Mouse (Mus musculus): Measurements from ENCODE around the gene Grip1. TPM values are rescaled to one million over a fixed set of nuclear protein-coding genes. Genes with fewer than 3 reads are reported as not detected.

The Grip1 gene
- polyA plus RNA-seq, 1 experiment from 2014 or later: 4.3 TPM

DNA sequence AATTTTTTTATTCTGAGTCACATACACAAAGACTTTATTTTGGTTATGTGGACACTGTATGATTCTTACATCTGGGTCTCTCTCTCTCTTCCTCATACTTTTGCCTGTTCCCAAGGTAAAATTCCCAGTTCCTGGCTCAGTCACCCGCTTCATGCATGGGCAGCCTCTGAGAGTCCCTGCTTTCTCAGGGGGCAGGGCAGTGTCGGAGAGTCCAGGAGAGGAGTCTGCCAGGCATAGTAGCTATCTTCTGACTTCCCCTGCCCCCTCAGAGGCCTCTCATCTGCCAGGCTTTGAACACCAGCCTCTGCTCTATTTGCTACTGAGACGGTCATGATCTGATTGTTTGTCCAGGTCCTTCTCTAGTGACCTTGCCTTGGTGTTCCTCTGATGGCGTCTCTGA is 175.0 kb downstream of the Grip1 start:
- H3K4me1 ChIP-seq (ENCODE audit: control insufficient read depth, insufficient read depth, low read length): no peaks in the 10 kb centered on the region
- H3K9me3 ChIP-seq (ENCODE audit: control insufficient read depth, low read depth, low read length): no peaks in the 10 kb centered on the region
- no peak overlapping the region for H3K9ac ChIP-seq (replicated peaks; ENCODE audit: low read depth, low read length)
- H3K27ac ChIP-seq (ENCODE audit: low read length): no peak overlapping the region
- no peaks in the 10 kb centered on the region for H3K27me3 ChIP-seq (ENCODE audit: control insufficient read depth, insufficient read depth, low read length)
- H3K4me2 ChIP-seq (replicated peaks; ENCODE audit: low read depth, low read length): no peak overlapping the region
- no peak overlapping the region for H3K4me3 ChIP-seq (ENCODE audit: low read depth, low read length)
- H3K36me3 ChIP-seq (ENCODE audit: control insufficient read depth, insufficient read depth, low read length): no peaks in the 10 kb centered on the region
- ATAC-seq (ENCODE audit: insufficient number of reproducible peaks, insufficient read depth, low FRiP score, low read depth): no peak
- WGBS: 77% methylated on average over 4 of the region's 4 CpGs

- ATAC-seq (ENCODE audit: insufficient number of reproducible peaks, insufficient read depth, low FRiP score, low read depth): no peak
- whole genome bisulfite sequencing: 72% methylated on average over 5 of the region's 5 CpGs
- no peak overlapping the region for H3K4me3 ChIP-seq (ENCODE audit: low read depth, low read length)
- no peak overlapping the region for H3K4me2 ChIP-seq (replicated peaks; ENCODE audit: low read depth, low read length)
- no peaks in the 10 kb centered on the region for H3K4me1 ChIP-seq (ENCODE audit: control insufficient read depth, insufficient read depth, low read length)
- H3K9me3 ChIP-seq (ENCODE audit: control insufficient read depth, low read depth, low read length): no peaks in the 10 kb centered on the region
- H3K36me3 ChIP-seq (ENCODE audit: control insufficient read depth, insufficient read depth, low read length): no peaks in the 10 kb centered on the region
- no peak overlapping the region for H3K9ac ChIP-seq (replicated peaks; ENCODE audit: low read depth, low read length)
- H3K27ac ChIP-seq (ENCODE audit: low read length): no peak overlapping the region
- H3K27me3 ChIP-seq (ENCODE audit: control insufficient read depth, insufficient read depth, low read length): no peaks in the 10 kb centered on the region
These were observed 176.8 kb downstream of the Grip1 start for GRCm38 (mm10) chr10:119630401-119630800.

DNA sequence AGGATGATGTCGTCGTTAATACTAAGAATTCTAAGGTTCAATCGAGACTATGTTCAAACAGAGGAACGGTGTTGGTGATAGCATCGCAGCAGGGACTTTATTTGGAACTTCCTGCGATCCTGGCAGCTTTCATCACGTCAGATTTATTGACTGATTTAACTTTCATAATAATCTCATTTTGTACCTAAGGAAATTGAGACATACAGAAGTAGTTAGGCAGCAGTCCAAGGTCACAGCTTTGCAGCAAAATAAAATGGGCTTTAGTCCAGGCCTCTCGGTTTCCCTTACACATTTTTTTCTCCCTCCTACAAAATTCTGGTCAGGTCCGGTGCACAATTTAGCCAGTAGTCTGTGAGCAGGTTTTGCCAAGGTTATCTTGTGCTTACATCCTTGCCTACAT is 178.3 kb downstream of the Grip1 start:
- Histone ChIP-seq H3K4me1 (ENCODE audit: control insufficient read depth, insufficient read depth, low read length) (no peaks in the 10 kb centered on the region), H3K27me3 (ENCODE audit: control insufficient read depth, insufficient read depth, low read length) (no peaks in the 10 kb centered on the region), H3K9me3 (ENCODE audit: control insufficient read depth, low read depth, low read length) (no peaks in the 10 kb centered on the region), H3K9ac (replicated peaks; ENCODE audit: low read depth, low read length) (no peak overlapping the region), H3K27ac (ENCODE audit: low read length) (no peak overlapping the region), H3K4me2 (replicated peaks; ENCODE audit: low read depth, low read length) (no peak overlapping the region), H3K36me3 (ENCODE audit: control insufficient read depth, insufficient read depth, low read length) (no peaks in the 10 kb centered on the region), H3K4me3 (ENCODE audit: low read depth, low read length) (no peak overlapping the region)
- ATAC-seq (ENCODE audit: insufficient number of reproducible peaks, insufficient read depth, low FRiP score, low read depth): no peak
- WGBS: 61% methylated on average over 9 of the region's 9 CpGs

DNA sequence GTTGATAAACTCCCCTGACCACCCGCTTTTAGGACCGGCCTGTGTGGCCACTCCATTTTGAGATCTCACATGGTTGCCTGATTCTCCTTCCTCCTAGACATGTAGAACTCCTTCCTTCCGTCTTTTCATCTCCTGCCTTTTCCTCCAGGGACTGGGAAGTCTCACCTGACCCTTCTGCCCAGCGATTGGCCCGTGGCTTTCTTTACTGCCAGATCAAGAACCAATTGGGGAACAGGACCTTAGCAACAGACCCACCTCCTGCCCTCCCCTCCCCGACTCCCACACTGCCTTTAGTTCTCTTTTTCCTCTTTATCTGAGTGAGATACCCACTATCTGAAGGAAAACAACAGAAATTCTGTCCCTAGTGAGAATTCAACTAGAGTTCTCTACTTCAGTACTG is 180.9 kb downstream of the Grip1 start:
- peak overlapping the region; percentile 1; the same call in 1 of the 2 replicates for H3K4me3 ChIP-seq (ENCODE audit: low read depth, low read length)

DNA sequence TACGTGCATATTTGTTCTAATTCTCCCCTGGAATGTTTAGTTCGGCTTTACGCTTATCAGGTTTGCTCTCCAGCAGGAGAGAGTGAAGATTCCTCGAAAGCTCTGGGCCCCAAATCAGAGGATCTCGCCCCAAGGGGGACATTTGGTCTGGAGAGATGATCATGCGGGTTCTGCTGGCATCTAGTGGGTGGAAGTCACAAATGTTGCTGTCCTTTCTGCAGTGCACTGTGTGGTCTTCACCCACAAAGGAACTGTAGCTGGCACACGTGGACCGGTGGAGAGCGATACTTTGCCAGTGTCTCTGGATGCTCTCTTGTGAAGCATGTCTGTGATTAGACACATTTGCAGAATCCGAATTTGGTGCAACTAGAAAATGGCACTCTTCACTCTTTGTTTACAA is 186.9 kb downstream of the Grip1 start:
- Histone ChIP-seq H3K4me3 (ENCODE audit: low read depth, low read length) (no peak overlapping the region), H3K27ac (ENCODE audit: low read length) (no peak overlapping the region), H3K36me3 (ENCODE audit: control insufficient read depth, insufficient read depth, low read length) (no peaks in the 10 kb centered on the region), H3K27me3 (ENCODE audit: control insufficient read depth, insufficient read depth, low read length) (no peaks in the 10 kb centered on the region), H3K4me1 (ENCODE audit: control insufficient read depth, insufficient read depth, low read length) (0 out of 2 replicates have a peak, but pooled peaks cover 5% of the 10 kb centered on the region), H3K4me2 (replicated peaks; ENCODE audit: low read depth, low read length) (no peak overlapping the region), H3K9ac (replicated peaks; ENCODE audit: low read depth, low read length) (no peak overlapping the region), H3K9me3 (ENCODE audit: control insufficient read depth, low read depth, low read length) (no peaks in the 10 kb centered on the region)
- WGBS: 67% methylated on average over 10 of the region's 10 CpGs
- ATAC-seq (ENCODE audit: insufficient number of reproducible peaks, insufficient read depth, low FRiP score, low read depth): no peak

More for the DNA sequence above, 180.9 kb downstream of the Grip1 start:
- ATAC-seq (ENCODE audit: insufficient number of reproducible peaks, insufficient read depth, low FRiP score, low read depth): peak; percentile 90
- H3K36me3 ChIP-seq (ENCODE audit: control insufficient read depth, insufficient read depth, low read length): no peaks in the 10 kb centered on the region
- no peak overlapping the region for H3K9ac ChIP-seq (replicated peaks; ENCODE audit: low read depth, low read length)
- H3K4me2 ChIP-seq (replicated peaks; ENCODE audit: low read depth, low read length): 0 out of 2 replicates have a peak overlapping the region, but pooled peaks have one; percentile 10
- WGBS: 55% methylated on average over 6 of the region's 6 CpGs
- H3K27ac ChIP-seq (ENCODE audit: low read length): no peak overlapping the region
- 0 out of 2 replicates have a peak, but pooled peaks cover 5% of the 10 kb centered on the region for H3K4me1 ChIP-seq (ENCODE audit: control insufficient read depth, insufficient read depth, low read length)
- no peaks in the 10 kb centered on the region for H3K9me3 ChIP-seq (ENCODE audit: control insufficient read depth, low read depth, low read length)
- no peaks in the 10 kb centered on the region for H3K27me3 ChIP-seq (ENCODE audit: control insufficient read depth, insufficient read depth, low read length)

GRCm38 (mm10) chr10:119641011-119641410 is 187.4 kb downstream of the Grip1 start:
- Histone ChIP-seq H3K4me3 (ENCODE audit: low read depth, low read length) (no peak overlapping the region), H3K27ac (ENCODE audit: low read length) (no peak overlapping the region), H3K27me3 (ENCODE audit: control insufficient read depth, insufficient read depth, low read length) (no peaks in the 10 kb centered on the region), H3K9ac (replicated peaks; ENCODE audit: low read depth, low read length) (no peak overlapping the region), H3K36me3 (ENCODE audit: control insufficient read depth, insufficient read depth, low read length) (no peaks in the 10 kb centered on the region), H3K9me3 (ENCODE audit: control insufficient read depth, low read depth, low read length) (no peaks in the 10 kb centered on the region), H3K4me1 (ENCODE audit: control insufficient read depth, insufficient read depth, low read length) (0 out of 2 replicates have a peak, but pooled peaks cover 5% of the 10 kb centered on the region), H3K4me2 (replicated peaks; ENCODE audit: low read depth, low read length) (no peak overlapping the region)
- 73% methylated on average over 12 of the region's 12 CpGs for WGBS
- ATAC-seq (ENCODE audit: insufficient number of reproducible peaks, insufficient read depth, low FRiP score, low read depth): no peak

GRCm38 (mm10) chr10:119644289-119644688 is 190.7 kb downstream of the Grip1 start:
- Histone ChIP-seq H3K27ac (ENCODE audit: low read length) (no peak overlapping the region), H3K4me3 (ENCODE audit: low read depth, low read length) (no peak overlapping the region), H3K27me3 (ENCODE audit: control insufficient read depth, insufficient read depth, low read length) (no peaks in the 10 kb centered on the region), H3K4me1 (ENCODE audit: control insufficient read depth, insufficient read depth, low read length) (no peaks in the 10 kb centered on the region), H3K9me3 (ENCODE audit: control insufficient read depth, low read depth, low read length) (no peaks in the 10 kb centered on the region), H3K36me3 (ENCODE audit: control insufficient read depth, insufficient read depth, low read length) (no peaks in the 10 kb centered on the region), H3K4me2 (replicated peaks; ENCODE audit: low read depth, low read length) (no peak overlapping the region), H3K9ac (replicated peaks; ENCODE audit: low read depth, low read length) (no peak overlapping the region)
- WGBS: 44% methylated on average over 5 of the region's 5 CpGs
- no peak for ATAC-seq (ENCODE audit: insufficient number of reproducible peaks, insufficient read depth, low FRiP score, low read depth)

DNA sequence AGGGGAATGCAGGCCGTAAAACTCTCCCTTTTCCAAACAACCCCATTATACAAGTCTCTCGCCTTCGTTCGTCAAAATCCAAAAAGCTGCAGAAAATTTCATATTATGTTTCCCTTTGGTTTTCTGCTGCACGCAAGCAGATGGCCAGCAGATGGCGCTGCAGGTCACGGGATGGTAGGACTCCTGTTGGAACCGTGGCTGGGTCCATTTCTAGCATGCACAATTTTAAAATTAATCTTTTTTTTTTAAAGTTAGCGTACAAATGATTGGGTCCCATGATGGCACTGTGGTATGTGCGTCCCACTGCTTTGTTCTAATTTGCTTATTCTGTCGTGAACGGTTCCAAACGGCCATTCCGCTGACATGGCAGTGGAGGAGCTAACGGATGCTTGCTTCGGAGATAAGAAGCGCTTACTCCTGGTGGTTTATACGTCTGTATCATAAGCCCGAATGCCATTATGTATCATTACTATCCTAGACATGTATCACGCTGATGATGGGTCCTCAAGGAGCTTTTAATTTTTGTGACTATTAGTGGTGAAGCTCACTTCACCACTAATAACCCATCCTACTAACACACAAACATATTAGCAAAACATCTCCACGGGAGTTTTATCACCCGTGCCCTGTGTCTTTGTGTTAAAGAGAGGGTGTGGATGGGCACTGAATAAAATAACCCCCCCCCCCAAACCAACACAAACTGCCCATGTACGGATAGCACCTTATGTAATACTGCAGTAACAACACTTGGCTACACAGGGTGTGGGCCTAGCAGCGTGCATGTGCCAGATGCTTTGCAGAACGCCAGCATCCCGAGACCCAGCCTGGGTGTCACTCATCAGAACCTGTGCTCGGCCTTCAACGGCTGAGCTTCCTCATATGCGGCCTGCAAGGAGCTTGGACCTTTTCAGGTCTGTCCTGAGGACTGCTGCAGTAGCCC is 193.1 kb downstream of the Grip1 start:
- H3K36me3 ChIP-seq (ENCODE audit: control insufficient read depth, insufficient read depth, low read length): no peaks in the 10 kb centered on the region
- no peak overlapping the region for H3K4me2 ChIP-seq (replicated peaks; ENCODE audit: low read depth, low read length)
- no peaks in the 10 kb centered on the region for H3K27me3 ChIP-seq (ENCODE audit: control insufficient read depth, insufficient read depth, low read length)
- ATAC-seq (ENCODE audit: insufficient number of reproducible peaks, insufficient read depth, low FRiP score, low read depth): no peak
- H3K9ac ChIP-seq (replicated peaks; ENCODE audit: low read depth, low read length): no peak overlapping the region
- H3K9me3 ChIP-seq (ENCODE audit: control insufficient read depth, low read depth, low read length): no peaks in the 10 kb centered on the region
- H3K4me1 ChIP-seq (ENCODE audit: control insufficient read depth, insufficient read depth, low read length): no peaks in the 10 kb centered on the region
- H3K27ac ChIP-seq (ENCODE audit: low read length): no peak overlapping the region
- WGBS: 64% methylated on average over 29 of the region's 29 CpGs
- no peak overlapping the region for H3K4me3 ChIP-seq (ENCODE audit: low read depth, low read length)
